Mouse (Mus musculus) adrenal gland, adult 18-20 months (tissue): ENCODE measurements around the gene Psmc1. TPM values are rescaled to one million over a fixed set of nuclear protein-coding genes. Genes with fewer than 3 reads are reported as not detected.

Experiments
- DNase-seq, 2 experiments: peaks; one replicate each; pipeline ENCODE4 v3.0.0; 2021 to 2022; ENCODE audit warnings: low spot score in 2 of 2
- total RNA-seq, 2 experiments: library from RNA; stranded (reverse); gene quantifications; 1 replicate in 1 of 2; 2 replicates in 1 of 2; pipeline ENCODE4 v1.2.3; 2021

Psmc1 gene
- total RNA-seq, 2 experiments from 2014 or later = 185 to 265 TPM

- no peak for DNase-seq
These were observed 13.5 kb downstream of the Psmc1 start for GRCm38 (mm10) chr12:100123476-100123875.

GRCm38 (mm10) chr12:100124913-100125798 is 15.2 kb downstream of the Psmc1 start:
- DNase-seq = no peak

GRCm38 (mm10) chr12:100126968-100127865 is 17.3 kb downstream of the Psmc1 start:
- DNase-seq = no peak

- no peak for DNase-seq
These were observed 18.0 kb downstream of the Psmc1 start for GRCm38 (mm10) chr12:100127866-100128480.

GRCm38 (mm10) chr12:100128522-100128921 is 18.6 kb downstream of the Psmc1 start:
- DNase-seq = no peak

- DNase-seq = no peak
These were observed 19.0 kb downstream of the Psmc1 start for GRCm38 (mm10) chr12:100128961-100129360.

- DNase-seq = no peak
These were observed 21.2 kb downstream of the Psmc1 start for GRCm38 (mm10) chr12:100131167-100131566.

GRCm38 (mm10) chr12:100131655-100132054 is 21.7 kb downstream of the Psmc1 start:
- DNase-seq = peak; percentile 67

GRCm38 (mm10) chr12:100134395-100134936 is 24.5 kb downstream of the Psmc1 start:
- DNase-seq = no peak

GRCm38 (mm10) chr12:100135117-100135516 is 25.2 kb downstream of the Psmc1 start:
- DNase-seq = no peak

- no peak for DNase-seq
These were observed 33.0 kb downstream of the Psmc1 start for GRCm38 (mm10) chr12:100142848-100143523.

GRCm38 (mm10) chr12:100143737-100144136 is 33.8 kb downstream of the Psmc1 start:
- DNase-seq = peak in 1 of 2 experiments; percentile 40

GRCm38 (mm10) chr12:100144269-100144668 is 34.3 kb downstream of the Psmc1 start:
- peak in 1 of 2 experiments; percentile 29 for DNase-seq

GRCm38 (mm10) chr12:100152466-100152865 is 42.5 kb downstream of the Psmc1 start:
- no peak for DNase-seq

GRCm38 (mm10) chr12:100159261-100159975 is 49.5 kb downstream of the Psmc1 start, which contains the start of gene Nrde2:
Gene Nrde2, minus strand, starts transcription at chr12:100159653.
- DNase-seq = peak; percentile 74 to 81

- DNase-seq = no peak
These were observed 55.1 kb downstream of the Psmc1 start for GRCm38 (mm10) chr12:100164991-100165500.

GRCm38 (mm10) chr12:100166177-100166576 is 56.2 kb downstream of the Psmc1 start:
- DNase-seq = no peak

GRCm38 (mm10) chr12:100166939-100167338 is 57.0 kb downstream of the Psmc1 start:
- no peak for DNase-seq

GRCm38 (mm10) chr12:100167502-100167901 is 57.5 kb downstream of the Psmc1 start:
- DNase-seq = no peak
